Mouse (Mus musculus) forebrain, embryonic 15.5 days (tissue): ENCODE results near the gene Cbfb. TPM values are rescaled to one million over a fixed set of nuclear protein-coding genes. Genes with fewer than 3 reads are reported as not detected.
A peak's percentile ranks its signal among the peaks of the same experiment; 100 is the strongest.

Experiments used
- ATAC-seq: fragments of 200-750 bp; cut with Nextera tagmentation; replicated peaks from 2 replicates; pipeline ENCODE4 v1.8.0; 2017; ENCODE audit warnings: mild to moderate bottlenecking, moderate TSS enrichment, moderate library complexity
- H3K27ac ChIP-seq: fragments of 300-500 bp; sonication (generic); replicated peaks from 2 replicates; pipeline ENCODE4 v1.5.1; 2015; ENCODE audit warnings: mild to moderate bottlenecking, inconsistent platforms
- H3K27me3 ChIP-seq: fragments of 300-500 bp; sonication (generic); 2 replicates; pipeline ENCODE4 v1.6.1; 2015; ENCODE audit warnings: inconsistent platforms
- H3K36me3 ChIP-seq: fragments of 300-500 bp; sonication (generic); 2 replicates; pipeline ENCODE4 v1.6.1; 2015; ENCODE audit warnings: mild to moderate bottlenecking, inconsistent platforms
- H3K4me1 ChIP-seq: fragments of 300-500 bp; sonication (generic); 2 replicates; pipeline ENCODE4 v1.6.1; 2015; ENCODE audit warnings: inconsistent platforms
- H3K4me2 ChIP-seq: fragments of 300-500 bp; sonication (generic); replicated peaks from 2 replicates; pipeline ENCODE4 v1.6.1; 2015; ENCODE audit warnings: mild to moderate bottlenecking, inconsistent platforms
- H3K4me3 ChIP-seq: fragments of 300-500 bp; sonication (generic); 2 replicates; pipeline ENCODE4 v1.5.1; 2015; ENCODE audit warnings: mild to moderate bottlenecking, inconsistent platforms
- H3K9ac ChIP-seq: fragments of 300-500 bp; sonication (generic); replicated peaks from 2 replicates; pipeline ENCODE4 v1.6.1; 2015; ENCODE audit warnings: mild to moderate bottlenecking, inconsistent platforms
- H3K9me3 ChIP-seq: fragments of 300-500 bp; sonication (generic); 2 replicates; pipeline ENCODE4 v1.6.1; 2016; ENCODE audit warnings: inconsistent platforms
- WGBS: fragments of 180-500 bp; shearing (Covaris S2); methylation state at CpG from one replicate; pipeline ENCODE4 v1.1.7; 2015; ENCODE audit warnings: mixed read lengths; 5-methylcytosine and 5-hydroxymethylcytosine counted together
- polyA plus RNA-seq: library from polyadenylated mRNA; unstranded; fragments of >200 nt; fragmentation: Nextera tagmentation; extraction: Ambion mirVana; gene quantifications from 2 replicates; pipeline ENCODE4 v1.2.1, GENCODE M21; 2015

Gene Cbfb
- polyA plus RNA-seq, 1 experiment from 2014 or later, result 35.4 TPM

DNA sequence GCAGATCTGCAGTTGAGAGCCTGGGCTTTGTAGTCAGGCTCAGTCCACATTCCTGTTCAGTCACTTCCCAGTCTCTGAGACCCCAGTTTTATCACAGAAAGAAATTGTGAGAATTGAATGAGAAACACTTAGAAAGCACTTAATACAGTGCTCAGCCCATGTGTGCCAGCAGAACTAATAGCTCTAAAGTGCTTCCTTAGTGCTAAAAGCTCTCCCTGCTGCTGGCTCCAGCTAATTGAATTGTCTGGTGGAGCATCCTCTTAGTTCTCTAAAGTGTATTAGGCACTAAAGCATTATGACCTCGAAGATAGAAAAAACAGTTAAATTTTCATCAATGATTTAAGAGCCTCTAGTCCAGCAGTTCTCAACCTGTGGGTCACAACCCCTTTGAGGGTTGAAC is 35.3 kb downstream of the Cbfb start:
- 0 out of 2 replicates have a peak, but pooled peaks have one; percentile 46 for ATAC-seq
- H3K4me3 ChIP-seq, result no peak overlapping the region
- H3K36me3 ChIP-seq, result peaks cover under 1% of the 10 kb centered on the region; the same call in 1 of the 2 replicates
- H3K27me3 ChIP-seq, result no peaks in the 10 kb centered on the region
- no peak overlapping the region for H3K27ac ChIP-seq
- H3K9me3 ChIP-seq, result no peaks in the 10 kb centered on the region
- H3K4me2 ChIP-seq, result no peak overlapping the region
- no peak overlapping the region for H3K9ac ChIP-seq
- no peaks in the 10 kb centered on the region for H3K4me1 ChIP-seq
- 85% methylated on average over 1 of the region's 1 CpGs for WGBS

DNA sequence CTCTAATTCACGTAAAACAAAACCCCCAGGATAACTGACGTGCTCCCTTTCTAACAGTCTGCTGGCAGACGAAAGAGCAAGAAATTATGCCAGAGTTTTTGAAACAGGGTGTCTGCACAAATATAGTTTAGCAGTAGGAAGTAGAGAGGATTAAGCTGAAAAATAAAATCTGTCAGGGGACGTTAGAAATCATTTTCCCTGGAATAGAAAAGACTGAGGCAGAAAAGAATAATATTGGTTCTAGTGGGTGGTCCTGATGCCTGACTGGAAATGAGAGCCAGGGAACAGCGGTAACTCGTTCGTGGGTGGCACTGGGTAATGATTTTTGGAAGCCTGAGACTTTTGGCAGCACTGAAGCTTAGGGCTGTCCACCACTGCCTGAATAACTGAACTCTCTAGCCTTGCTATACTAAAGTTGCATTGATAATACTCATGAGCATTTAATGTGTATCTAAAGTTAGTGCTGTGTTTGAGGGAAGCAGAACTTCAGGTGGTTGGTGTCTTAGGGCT is 36.3 kb downstream of the Cbfb start:
- WGBS, result 53% methylated on average over 7 of the region's 7 CpGs
- no peak for ATAC-seq
- no peaks in the 10 kb centered on the region for H3K9me3 ChIP-seq

DNA sequence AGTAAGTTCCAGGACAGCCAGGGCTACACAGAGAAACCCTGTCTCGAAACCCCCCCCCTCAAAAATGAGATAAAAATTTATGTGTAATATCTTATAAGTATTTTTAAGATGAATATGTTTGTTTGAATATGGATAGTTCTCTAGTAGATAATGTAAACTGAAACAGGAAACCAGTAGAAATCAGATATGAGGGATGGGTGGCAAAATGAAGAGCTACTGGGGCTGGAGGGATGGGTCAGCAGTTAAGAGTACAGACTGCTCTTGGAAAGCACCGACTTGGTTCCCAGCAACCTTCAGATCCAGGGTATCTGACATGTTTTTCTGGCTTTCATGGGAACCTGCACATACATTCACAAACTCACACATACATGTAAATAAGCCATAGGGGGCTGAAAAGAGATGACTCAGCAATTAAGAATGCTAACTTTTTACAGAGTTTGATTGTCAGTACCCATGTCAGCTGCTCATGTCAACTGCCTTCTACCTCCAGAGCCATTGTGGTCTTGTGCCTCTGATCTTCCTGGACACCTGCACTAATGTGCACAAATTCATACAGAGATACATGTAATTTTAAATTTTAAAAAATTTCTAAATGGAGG is 37.3 kb downstream of the Cbfb start:
- no peak overlapping the region for H3K27ac ChIP-seq
- no peak overlapping the region for H3K4me3 ChIP-seq
- no peaks in the 10 kb centered on the region for H3K36me3 ChIP-seq
- no peak overlapping the region for H3K9ac ChIP-seq
- H3K9me3 ChIP-seq, result no peaks in the 10 kb centered on the region
- ATAC-seq, result no peak
- 97% methylated on average over 2 of the region's 2 CpGs for WGBS
- H3K27me3 ChIP-seq, result no peaks in the 10 kb centered on the region
- no peak overlapping the region for H3K4me2 ChIP-seq
- H3K4me1 ChIP-seq, result no peaks in the 10 kb centered on the region

More for the DNA sequence above, 36.3 kb downstream of the Cbfb start:
- Histone ChIP-seq H3K4me1 (no peaks in the 10 kb centered on the region), H3K27ac (no peak overlapping the region), H3K4me3 (no peak overlapping the region), H3K9ac (no peak overlapping the region), H3K36me3 (no peaks in the 10 kb centered on the region), H3K27me3 (no peaks in the 10 kb centered on the region), H3K4me2 (no peak overlapping the region)

DNA sequence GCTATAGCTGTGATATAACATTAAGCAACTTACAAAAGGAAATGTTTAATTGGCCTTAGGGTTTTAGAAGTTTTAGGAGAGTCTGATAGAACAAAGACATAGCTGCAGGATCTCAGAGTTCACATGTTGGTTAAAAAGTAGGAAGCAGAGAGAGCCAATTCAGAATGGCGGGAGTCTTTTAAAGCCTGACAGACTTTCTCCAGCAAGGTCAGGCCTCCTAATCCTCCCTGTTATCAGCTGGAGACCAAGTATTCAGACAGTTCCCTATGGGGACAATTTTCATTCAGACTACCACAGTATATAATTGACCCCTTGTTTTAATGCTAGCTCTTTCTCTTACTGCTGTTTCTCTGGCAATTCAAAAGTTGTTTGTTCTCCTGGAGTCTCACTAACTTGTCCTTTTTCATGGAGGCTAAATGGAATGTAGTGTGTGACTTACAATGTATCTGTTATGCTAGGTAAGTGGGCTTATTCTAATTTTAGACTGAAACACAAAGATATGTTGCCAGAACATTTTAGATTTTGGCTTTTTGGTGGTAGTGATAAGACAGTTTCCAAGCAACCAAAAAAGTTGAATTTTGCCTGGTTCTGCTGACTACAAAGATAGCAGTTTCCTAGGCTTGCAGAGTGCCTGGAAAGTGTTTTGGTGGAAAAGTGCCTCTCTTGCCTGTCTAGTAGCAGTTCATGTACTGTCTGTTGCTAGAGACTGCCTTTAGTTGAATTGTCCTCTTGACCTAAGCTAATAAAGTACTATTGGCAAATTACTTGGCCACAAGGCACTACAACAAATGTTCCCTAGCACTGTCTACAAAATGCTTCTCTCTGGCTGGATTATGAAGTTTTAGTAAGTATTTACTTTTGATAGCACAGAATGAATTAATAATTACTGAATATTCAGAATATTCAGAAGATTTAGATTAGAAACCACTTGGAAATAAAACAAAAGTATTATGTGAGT is 39.0 kb downstream of the Cbfb start:
- 25% methylated on average over 1 of the region's 1 CpGs for WGBS
- no peak overlapping the region for H3K27ac ChIP-seq

DNA sequence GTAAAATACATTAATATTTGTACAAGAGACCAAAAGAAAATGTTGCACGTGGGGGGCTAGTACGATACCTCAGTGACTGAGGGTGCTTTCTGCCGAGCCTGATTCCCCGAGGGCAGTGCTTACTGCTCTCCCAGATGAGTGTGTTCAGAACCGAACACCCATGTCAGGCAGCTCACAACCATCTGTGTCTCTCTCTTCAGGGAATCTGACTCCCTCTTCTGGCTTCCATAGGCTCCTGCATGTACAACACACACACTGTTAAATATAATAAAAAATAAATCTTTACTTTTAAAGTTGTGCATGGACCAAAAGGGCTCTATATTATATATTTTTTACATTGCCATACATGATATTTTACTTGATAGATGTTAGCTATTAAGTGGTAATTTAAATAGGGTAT is 43.6 kb downstream of the Cbfb start:
- Histone ChIP-seq H3K36me3 (peaks cover 3% of the 10 kb centered on the region; the same call in 1 of the 2 replicates), H3K4me1 (no peaks in the 10 kb centered on the region), H3K4me2 (no peak overlapping the region), H3K9me3 (no peaks in the 10 kb centered on the region), H3K27ac (no peak overlapping the region), H3K9ac (no peak overlapping the region), H3K27me3 (no peaks in the 10 kb centered on the region), H3K4me3 (no peak overlapping the region)
- 91% methylated on average over 5 of the region's 5 CpGs for WGBS
- ATAC-seq, result no peak

More for the DNA sequence above, 39.0 kb downstream of the Cbfb start:
- Histone ChIP-seq H3K4me1 (no peaks in the 10 kb centered on the region), H3K9me3 (no peaks in the 10 kb centered on the region), H3K4me3 (no peak overlapping the region), H3K27me3 (no peaks in the 10 kb centered on the region), H3K4me2 (no peak overlapping the region), H3K36me3 (no peaks in the 10 kb centered on the region), H3K9ac (no peak overlapping the region)
- no peak for ATAC-seq

DNA sequence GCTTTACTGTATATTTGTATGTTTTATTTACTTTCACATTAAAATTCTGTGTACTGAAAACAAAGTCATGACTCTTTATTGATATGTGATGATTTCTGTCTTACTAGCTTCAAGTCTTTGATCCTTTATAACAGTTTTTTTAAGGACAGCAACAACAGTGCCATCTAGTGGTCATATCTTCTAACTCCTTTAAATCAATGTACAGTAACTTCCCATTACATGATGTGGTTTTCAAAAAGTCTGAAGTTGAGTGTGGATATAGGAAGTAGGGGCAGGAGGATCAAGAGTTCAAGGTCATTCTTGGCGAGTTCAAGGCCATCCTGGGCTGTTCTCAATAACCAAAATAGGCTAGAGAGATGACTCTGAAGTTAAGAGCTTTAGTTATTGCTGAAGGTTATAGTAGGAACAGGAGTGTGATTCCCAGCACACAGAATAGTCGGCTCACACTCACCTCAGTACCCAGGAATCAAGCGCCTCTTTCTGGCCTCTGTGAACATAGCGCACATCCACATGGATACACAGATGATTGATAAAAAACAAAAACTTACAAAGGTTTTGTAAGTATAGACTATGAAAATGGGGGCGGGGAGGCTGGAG is 47.5 kb downstream of the Cbfb start:
- no peaks in the 10 kb centered on the region for H3K4me1 ChIP-seq
- no peak overlapping the region for H3K4me3 ChIP-seq
- no peak; the same call in 1 of the 2 replicates for ATAC-seq
- WGBS, result 81% methylated on average over 5 of the region's 5 CpGs
- H3K4me2 ChIP-seq, result no peak overlapping the region
- H3K9me3 ChIP-seq, result no peaks in the 10 kb centered on the region
- no peak overlapping the region for H3K9ac ChIP-seq
- no peak overlapping the region for H3K27ac ChIP-seq
- H3K27me3 ChIP-seq, result no peaks in the 10 kb centered on the region
- H3K36me3 ChIP-seq, result peaks cover 3% of the 10 kb centered on the region; the same call in 1 of the 2 replicates

DNA sequence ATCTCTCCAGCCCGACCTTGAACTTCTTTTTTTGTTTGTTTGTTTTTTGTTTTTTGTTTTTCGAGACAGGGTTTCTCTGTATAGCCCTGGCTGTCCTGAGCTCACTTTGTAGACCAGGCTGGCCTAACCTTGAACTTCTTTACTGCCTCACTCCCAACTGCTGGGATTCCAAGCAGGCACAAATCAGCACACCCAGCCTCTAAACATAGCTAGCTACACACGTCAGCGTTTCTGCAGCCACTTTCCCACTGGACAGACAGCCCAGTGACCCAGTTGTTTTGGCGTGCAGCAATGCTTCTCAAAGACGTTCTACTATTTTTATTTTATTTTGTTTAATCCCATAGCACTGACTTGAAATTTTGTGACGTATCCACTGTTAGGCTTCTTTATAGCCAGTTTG is 53.4 kb downstream of the Cbfb start:
- H3K9me3 ChIP-seq, result no peaks in the 10 kb centered on the region
- no peak overlapping the region for H3K27ac ChIP-seq
- ATAC-seq, result no peak
- peaks cover 23% of the 10 kb centered on the region for H3K4me1 ChIP-seq
- 81% methylated on average over 7 of the region's 7 CpGs for WGBS
- peak overlapping the region; percentile 98; the same call in 1 of the 2 replicates for H3K4me3 ChIP-seq
- no peaks in the 10 kb centered on the region for H3K27me3 ChIP-seq
- H3K9ac ChIP-seq, result no peak overlapping the region
- no peak overlapping the region for H3K4me2 ChIP-seq
- H3K36me3 ChIP-seq, result no peaks in the 10 kb centered on the region

DNA sequence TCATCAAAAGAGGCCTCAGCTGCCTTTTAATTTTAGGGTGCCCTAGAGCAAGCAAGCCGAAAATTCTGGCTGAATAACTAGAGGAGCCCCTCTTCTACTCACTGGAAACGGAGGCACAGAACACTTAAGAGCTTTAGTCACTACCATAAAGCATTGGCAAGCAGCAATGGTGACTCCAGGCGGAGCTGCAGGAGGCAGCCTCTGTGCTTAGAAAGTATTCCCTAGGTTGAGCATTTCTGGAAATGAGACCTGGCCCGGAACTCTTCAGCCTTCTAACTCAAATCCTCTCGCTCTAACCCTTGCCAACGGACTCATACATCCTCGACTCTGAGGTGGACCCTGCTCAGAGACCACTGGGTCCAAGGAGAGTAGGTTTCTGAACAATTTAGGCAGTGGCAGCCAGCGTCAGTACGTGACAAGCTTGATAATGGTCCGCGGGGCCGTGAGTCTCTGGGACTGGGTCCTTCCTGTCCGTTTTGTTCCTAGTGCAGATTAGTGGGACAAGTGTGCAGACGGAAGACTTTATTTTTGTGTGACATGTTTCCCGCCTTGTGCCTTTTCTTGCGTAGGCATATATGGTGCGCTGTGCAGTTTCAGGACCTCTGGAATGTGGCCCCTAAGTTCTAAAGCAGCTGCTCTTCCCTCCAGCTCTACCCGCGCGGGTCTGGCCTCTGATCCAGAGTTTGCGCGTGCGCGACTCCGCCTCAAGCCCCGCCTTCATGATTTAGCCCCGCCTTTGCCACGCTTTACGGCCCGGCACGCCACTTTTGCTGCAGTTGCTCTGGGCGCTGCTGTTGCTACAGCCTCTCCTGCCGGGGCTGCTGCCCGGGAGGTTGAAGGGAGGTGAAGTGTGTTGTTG is 54.2 kb downstream of the Cbfb start, which contains the start of gene D230025D16Rik:
Gene D230025D16Rik, plus strand, starts transcription at position 733 of the 859 bp plus-strand sequence.
- H3K4me3 ChIP-seq, result peak within 1 kb of the TSS; percentile 98
- H3K36me3 ChIP-seq, result no peaks in the 10 kb centered on the region
- peak within 1 kb of the TSS; percentile 78 for H3K4me2 ChIP-seq
- ATAC-seq, result peak; percentile 96
- H3K27ac ChIP-seq, result peak within 1 kb of the TSS; percentile 75
- H3K27me3 ChIP-seq, result no peaks in the 10 kb centered on the region
- H3K9me3 ChIP-seq, result no peaks in the 10 kb centered on the region
- H3K4me1 ChIP-seq, result peaks cover 23% of the 10 kb centered on the region
- peak within 1 kb of the TSS; percentile 94 for H3K9ac ChIP-seq
- 1% methylated on average over 34 of the region's 34 CpGs for WGBS

DNA sequence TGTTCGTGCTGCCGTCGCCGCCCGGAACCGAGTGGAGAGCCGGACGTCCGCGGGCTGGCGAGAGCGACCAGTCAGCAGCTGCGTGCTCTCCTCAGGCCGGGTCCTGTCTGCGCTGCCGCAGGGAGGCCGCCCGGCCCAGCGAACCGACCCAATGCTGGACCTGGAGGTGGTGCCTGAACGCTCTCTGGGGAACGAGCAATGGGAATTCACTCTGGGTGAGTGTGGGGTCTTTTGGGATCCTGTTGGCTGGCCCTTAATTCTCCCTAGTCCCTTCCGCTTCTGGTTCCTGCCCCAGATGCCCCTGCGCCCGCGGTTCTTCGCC is 54.8 kb downstream of the Cbfb start:
- Histone ChIP-seq H3K9ac (peak overlapping the region; percentile 94), H3K27ac (peak overlapping the region; percentile 75), H3K27me3 (no peaks in the 10 kb centered on the region), H3K36me3 (no peaks in the 10 kb centered on the region), H3K9me3 (no peaks in the 10 kb centered on the region), H3K4me3 (peak overlapping the region; percentile 98), H3K4me1 (peaks cover 23% of the 10 kb centered on the region), H3K4me2 (peak overlapping the region; percentile 78)
- under 1% methylated on average over 27 of the region's 27 CpGs for WGBS
- ATAC-seq, result no peak

DNA sequence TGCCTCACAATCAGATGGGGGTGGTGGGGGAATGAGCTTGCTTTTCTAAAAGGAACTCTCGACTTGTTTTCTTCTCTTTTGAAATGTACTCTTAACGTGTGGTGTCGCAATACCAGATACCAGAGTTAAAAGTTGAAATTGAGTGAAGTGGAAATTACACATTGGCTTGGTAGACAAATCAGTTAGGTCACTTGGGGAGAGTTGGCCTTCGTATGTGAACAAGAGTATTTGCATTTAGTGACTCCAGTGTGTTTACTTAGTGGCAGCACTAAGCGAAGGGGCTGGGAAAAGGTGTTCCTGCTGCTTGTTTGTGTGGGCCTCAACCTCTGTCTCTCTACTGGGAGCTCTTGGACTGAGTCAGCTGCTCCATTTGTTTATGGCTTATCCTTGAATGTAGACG is 55.4 kb downstream of the Cbfb start:
- Histone ChIP-seq H3K9ac (peak overlapping the region; percentile 94), H3K4me2 (peak overlapping the region; percentile 78), H3K27me3 (no peaks in the 10 kb centered on the region), H3K4me1 (peaks cover 23% of the 10 kb centered on the region), H3K27ac (no peak overlapping the region), H3K4me3 (peak overlapping the region; percentile 98), H3K36me3 (no peaks in the 10 kb centered on the region), H3K9me3 (no peaks in the 10 kb centered on the region)
- 28% methylated on average over 6 of the region's 6 CpGs for WGBS
- ATAC-seq, result no peak

DNA sequence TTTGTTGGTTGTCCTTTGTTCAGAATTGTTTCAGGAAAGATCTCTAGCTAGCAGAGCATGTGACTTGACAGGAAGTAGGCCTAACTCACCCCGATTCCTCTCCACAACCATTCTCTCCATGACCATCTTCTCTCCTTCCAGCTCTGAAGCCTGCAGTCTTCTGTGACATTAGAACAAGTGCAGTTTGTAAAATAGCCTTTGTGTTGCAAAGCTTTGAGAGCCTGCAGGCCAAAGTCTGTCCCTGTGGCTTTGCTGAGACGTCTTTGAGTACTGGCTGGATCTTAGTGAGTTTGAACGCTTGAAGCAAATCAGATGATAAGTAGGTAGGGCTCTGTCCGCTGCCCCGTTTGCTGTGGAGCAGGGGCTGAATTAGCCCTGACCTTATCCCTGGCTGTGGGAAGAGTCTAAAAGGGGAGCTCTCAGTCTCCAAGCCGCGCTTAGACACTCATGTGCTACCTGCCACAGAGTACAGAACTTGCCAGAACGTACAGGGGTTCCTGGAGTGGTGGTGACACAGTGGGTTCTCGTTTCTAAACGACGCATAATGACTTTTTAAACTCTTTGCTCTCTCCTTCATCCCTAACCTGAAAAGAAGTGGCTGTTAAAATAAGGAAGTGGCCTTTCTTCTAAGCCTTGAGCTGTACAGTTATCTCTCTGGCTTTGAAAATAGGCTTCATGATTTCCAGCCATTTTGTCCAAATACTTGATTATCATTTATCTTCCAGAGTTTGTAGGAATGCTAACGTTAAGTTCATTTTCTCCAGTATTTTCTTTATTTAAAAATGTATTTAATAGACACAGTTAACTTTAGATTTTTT is 61.2 kb downstream of the Cbfb start:
- no peak for ATAC-seq
- H3K27ac ChIP-seq, result no peak overlapping the region
- H3K9me3 ChIP-seq, result no peaks in the 10 kb centered on the region
- peaks cover 6% of the 10 kb centered on the region for H3K4me1 ChIP-seq
- peaks cover 12% of the 10 kb centered on the region for H3K36me3 ChIP-seq
- 88% methylated on average over 12 of the region's 12 CpGs for WGBS
- H3K9ac ChIP-seq, result no peak overlapping the region
- H3K27me3 ChIP-seq, result no peaks in the 10 kb centered on the region
- no peak overlapping the region for H3K4me2 ChIP-seq
- no peak overlapping the region for H3K4me3 ChIP-seq
